Mouse (Mus musculus) forebrain, embryonic 14.5 days (tissue): ENCODE data around the gene Ptchd4. TPM values are rescaled to one million over a fixed set of nuclear protein-coding genes. Genes with fewer than 3 reads are reported as not detected.
A peak's percentile ranks its signal among the peaks of the same experiment; 100 is the strongest.

Experiments
- ATAC-seq: fragments of 200-750 bp; cut with Nextera tagmentation; 2 replicates; pipeline ENCODE4 v1.8.0; 2017; ENCODE audit warnings: mild to moderate bottlenecking, moderate library complexity
- DNase-seq: peaks from one replicate; pipeline ENCODE4 v3.0.0-alpha.2; 2015; ENCODE audit warnings: low spot score
- H3K27ac ChIP-seq: fragments of 300-500 bp; sonication (generic); 2 replicates; pipeline ENCODE4 v1.5.1; 2014; ENCODE audit warnings: low read depth, mild to moderate bottlenecking, control low read depth, low read length, moderate library complexity
- H3K27me3 ChIP-seq: fragments of 300-500 bp; sonication (generic); replicated peaks from 2 replicates; pipeline ENCODE4 v1.6.1; 2014; ENCODE audit warnings: low read length, control low read depth, mixed read lengths; ENCODE audit not compliant: control insufficient read depth, insufficient read depth
- H3K36me3 ChIP-seq: fragments of 300-500 bp; sonication (generic); 2 replicates; pipeline ENCODE4 v1.6.1; 2014; ENCODE audit warnings: low read length, control low read depth; ENCODE audit not compliant: control insufficient read depth, insufficient read depth
- H3K4me1 ChIP-seq: fragments of 300-500 bp; sonication (generic); 2 replicates; pipeline ENCODE4 v1.6.1; 2014; ENCODE audit warnings: antibody characterized with exemption, low read length, control low read depth; ENCODE audit not compliant: control insufficient read depth, insufficient read depth
- H3K4me2 ChIP-seq: fragments of 300-500 bp; sonication (generic); 2 replicates; pipeline ENCODE4 v1.6.1; 2014; ENCODE audit warnings: mild to moderate bottlenecking, control low read depth, low read length
- H3K4me3 ChIP-seq: fragments of 300-500 bp; sonication (generic); 2 replicates; pipeline ENCODE4 v1.5.1; 2014; ENCODE audit warnings: low read depth, low read length, control low read depth
- H3K9ac ChIP-seq: fragments of 300-500 bp; sonication (generic); 2 replicates; pipeline ENCODE4 v1.6.1; 2014; ENCODE audit warnings: mild to moderate bottlenecking, low read length, control low read depth, moderate library complexity
- H3K9me3 ChIP-seq: fragments of 300-500 bp; sonication (generic); replicated peaks from 2 replicates; pipeline ENCODE4 v1.6.1; 2016; ENCODE audit warnings: low read length, control low read depth, mixed read lengths; ENCODE audit not compliant: control insufficient read depth
- WGBS: fragments of 180-500 bp; shearing (Covaris S2); extraction: QIAGEN DNeasy Blood & Tissue Kit; methylation state at CpG from one replicate; pipeline ENCODE4 v1.1.7; 2014; 5-methylcytosine and 5-hydroxymethylcytosine counted together
- polyA plus RNA-seq: library from polyadenylated mRNA; unstranded; fragments of >200 nt; fragmentation: Nextera tagmentation; extraction: Ambion mirVana; gene quantifications from 2 replicates; pipeline ENCODE4 v1.2.1, GENCODE M21; 2014

Gene Ptchd4
- polyA plus RNA-seq, 1 experiment from 2014 or later: 1.6 TPM

DNA sequence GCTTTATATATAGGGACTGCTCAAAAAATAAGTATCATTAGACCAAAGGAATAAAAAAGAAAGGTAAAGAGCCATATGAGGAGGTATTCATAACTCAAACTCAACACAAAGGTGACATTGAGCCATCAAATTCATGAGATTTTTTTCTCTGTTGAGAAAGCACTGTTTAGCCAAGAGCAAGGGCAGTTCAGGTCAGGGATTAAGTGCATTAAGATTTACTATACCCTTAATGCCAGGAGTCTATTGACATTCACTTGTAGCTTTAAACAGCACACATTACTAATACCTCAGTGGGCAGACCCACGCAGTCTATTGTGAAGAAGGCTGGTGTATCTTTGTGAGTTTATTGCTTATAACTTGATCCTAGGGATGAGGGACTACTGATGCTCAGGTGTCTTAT lies 49.0 kb downstream of the Ptchd4 start:
- Histone ChIP-seq H3K9me3 (no peaks in the 10 kb centered on the region), H3K4me2 (no peak overlapping the region), H3K27ac (no peak overlapping the region), H3K9ac (no peak overlapping the region), H3K4me1 (no peaks in the 10 kb centered on the region), H3K36me3 (no peaks in the 10 kb centered on the region), H3K4me3 (no peak overlapping the region), H3K27me3 (no peaks in the 10 kb centered on the region)
- WGBS: 33% methylated on average over 1 of the region's 1 CpGs
- DNase-seq: no peak
- ATAC-seq: no peak

DNA sequence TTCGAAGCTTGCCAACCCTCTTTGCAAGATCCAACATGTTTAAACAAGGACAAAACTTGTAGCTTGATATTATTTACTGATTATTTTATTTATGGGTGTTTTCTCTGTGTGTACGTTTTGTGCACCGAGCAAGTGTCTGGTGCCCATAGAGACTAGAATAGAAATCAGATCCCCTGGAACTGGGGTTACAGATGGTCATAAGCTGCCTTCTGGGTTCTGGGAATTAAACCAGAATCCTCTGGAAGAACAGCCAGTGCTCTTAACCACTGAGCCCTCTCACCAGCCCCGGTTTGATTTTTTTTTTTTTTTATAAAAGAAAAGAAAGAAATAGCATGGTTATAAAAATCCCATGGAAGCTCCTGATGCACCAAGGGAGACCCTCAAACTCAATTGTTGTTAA lies 59.1 kb downstream of the Ptchd4 start:
- Histone ChIP-seq H3K9ac (no peak overlapping the region), H3K9me3 (no peaks in the 10 kb centered on the region), H3K27ac (no peak overlapping the region), H3K4me1 (no peaks in the 10 kb centered on the region), H3K4me3 (no peak overlapping the region), H3K27me3 (no peaks in the 10 kb centered on the region), H3K36me3 (no peaks in the 10 kb centered on the region), H3K4me2 (no peak overlapping the region)
- DNase-seq (no peak), ATAC-seq (no peak)
- 91% methylated on average over 4 of the region's 4 CpGs for WGBS

GRCm38 (mm10) chr17:42393086-42393485 lies 77.3 kb downstream of the Ptchd4 start:
- H3K4me2 ChIP-seq: no peak overlapping the region
- H3K27me3 ChIP-seq: no peaks in the 10 kb centered on the region
- ATAC-seq: no peak
- no peak overlapping the region for H3K4me3 ChIP-seq
- DNase-seq: no peak
- no peak overlapping the region for H3K9ac ChIP-seq
- H3K9me3 ChIP-seq: no peaks in the 10 kb centered on the region
- no peaks in the 10 kb centered on the region for H3K36me3 ChIP-seq
- H3K27ac ChIP-seq: no peak overlapping the region
- H3K4me1 ChIP-seq: no peaks in the 10 kb centered on the region

DNA sequence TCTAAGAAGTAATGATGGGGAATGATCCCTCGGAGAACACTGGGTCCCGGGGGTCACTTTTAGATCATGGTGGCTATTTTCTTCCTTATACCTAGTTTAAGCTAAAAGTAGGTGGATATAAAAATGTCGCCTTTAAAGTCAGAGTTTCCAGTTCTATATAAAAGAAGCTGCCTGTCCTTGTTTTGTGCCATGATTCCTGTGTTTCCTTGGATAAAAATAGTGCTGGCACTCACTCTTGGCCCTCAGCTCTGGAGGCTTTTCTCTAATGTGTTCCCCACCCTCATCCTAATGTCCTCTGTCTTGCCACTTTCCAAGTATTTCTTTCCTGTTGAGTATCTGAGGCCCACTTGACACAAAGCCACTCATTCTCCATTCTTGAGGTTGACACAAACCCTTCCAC lies 79.6 kb downstream of the Ptchd4 start:
- DNase-seq (no peak), ATAC-seq (no peak)
- H3K9me3 ChIP-seq: no peaks in the 10 kb centered on the region
- H3K27me3 ChIP-seq: no peaks in the 10 kb centered on the region
- no peak overlapping the region for H3K4me3 ChIP-seq
- H3K27ac ChIP-seq: no peak overlapping the region
- H3K9ac ChIP-seq: no peak overlapping the region
- no peak overlapping the region for H3K4me2 ChIP-seq
- H3K4me1 ChIP-seq: no peaks in the 10 kb centered on the region
- no peaks in the 10 kb centered on the region for H3K36me3 ChIP-seq
- WGBS: 86% methylated on average over 3 of the region's 3 CpGs

DNA sequence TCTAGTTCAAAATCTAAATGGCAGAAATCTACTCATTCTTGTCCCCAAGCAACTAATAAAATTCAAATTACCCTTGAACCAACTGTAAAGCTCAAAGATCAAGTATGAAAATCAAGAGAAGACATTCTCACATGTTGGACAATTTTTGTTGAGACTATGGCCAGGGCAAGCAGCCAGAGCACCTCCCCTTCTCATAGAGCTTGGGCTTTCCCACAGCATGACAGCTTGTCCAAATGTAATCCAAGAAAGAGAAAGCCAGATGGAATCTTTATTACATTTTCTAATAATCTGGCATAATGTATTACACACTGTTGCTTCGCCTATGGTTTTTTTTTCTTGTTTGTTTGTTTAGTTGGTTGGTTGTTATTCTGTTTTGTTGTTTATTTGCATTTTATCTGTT lies 102.7 kb downstream of the Ptchd4 start:
- Histone ChIP-seq H3K27ac (no peak overlapping the region), H3K9ac (no peak overlapping the region), H3K36me3 (no peaks in the 10 kb centered on the region), H3K9me3 (no peaks in the 10 kb centered on the region), H3K4me2 (no peak overlapping the region), H3K4me1 (no peaks in the 10 kb centered on the region), H3K4me3 (no peak overlapping the region), H3K27me3 (no peaks in the 10 kb centered on the region)
- WGBS: 88% methylated on average over 1 of the region's 1 CpGs
- no peak for ATAC-seq
- peak; percentile 3 for DNase-seq

DNA sequence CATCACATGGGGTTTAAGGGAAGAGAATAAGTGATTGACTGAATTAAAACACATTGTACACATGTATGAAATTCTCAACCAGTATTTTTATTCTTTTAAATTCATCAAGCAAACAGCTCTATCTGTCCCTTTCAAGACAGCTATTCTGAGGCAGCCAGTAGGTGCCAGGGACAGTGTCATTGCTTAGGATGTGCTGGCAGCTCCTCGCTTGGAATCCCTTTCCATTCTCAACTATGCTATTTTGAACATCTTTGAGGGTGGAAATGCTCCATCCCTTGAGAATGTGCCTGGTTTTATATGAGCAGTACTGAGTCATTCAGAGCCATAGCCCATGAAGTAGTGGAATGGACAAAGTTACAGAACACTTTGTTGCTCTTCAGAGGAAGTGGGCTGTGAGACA lies 112.2 kb downstream of the Ptchd4 start:
- ATAC-seq (no peak), DNase-seq (no peak)
- no peaks in the 10 kb centered on the region for H3K36me3 ChIP-seq
- H3K4me3 ChIP-seq: no peak overlapping the region
- H3K9ac ChIP-seq: no peak overlapping the region
- H3K4me2 ChIP-seq: no peak overlapping the region
- H3K27ac ChIP-seq: no peak overlapping the region
- no peaks in the 10 kb centered on the region for H3K4me1 ChIP-seq
- H3K9me3 ChIP-seq: no peaks in the 10 kb centered on the region
- H3K27me3 ChIP-seq: no peaks in the 10 kb centered on the region
- 77% methylated on average over 1 of the region's 1 CpGs for WGBS

- H3K9ac ChIP-seq: no peak overlapping the region
- no peaks in the 10 kb centered on the region for H3K27me3 ChIP-seq
- H3K4me1 ChIP-seq: no peaks in the 10 kb centered on the region
- no peak for DNase-seq
- no peak overlapping the region for H3K4me3 ChIP-seq
- H3K36me3 ChIP-seq: no peaks in the 10 kb centered on the region
- no peak for ATAC-seq
- no peaks in the 10 kb centered on the region for H3K9me3 ChIP-seq
- no peak overlapping the region for H3K27ac ChIP-seq
- 91% methylated on average over 2 of the region's 2 CpGs for WGBS
- H3K4me2 ChIP-seq: no peak overlapping the region
These were observed 114.6 kb downstream of the Ptchd4 start for GRCm38 (mm10) chr17:42430380-42430779.

DNA sequence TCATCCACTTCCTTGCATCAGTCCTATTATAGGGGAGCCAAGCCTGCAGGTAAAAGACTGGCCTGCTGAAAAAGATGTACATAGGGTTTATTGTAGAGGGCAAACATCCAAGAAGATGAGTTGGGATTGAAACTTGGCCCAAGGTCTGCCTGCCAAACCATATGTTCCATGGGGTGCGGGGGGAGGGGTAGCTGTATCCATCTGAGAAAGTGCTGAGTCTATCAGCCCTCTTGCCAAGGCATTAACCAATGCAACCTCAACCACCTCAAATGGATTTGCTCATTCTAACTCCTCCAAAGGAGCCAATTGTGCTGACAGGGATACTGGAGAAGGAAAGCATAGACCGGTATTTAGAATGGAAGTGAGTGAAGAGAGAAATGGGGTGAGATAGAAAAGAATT lies 136.5 kb downstream of the Ptchd4 start:
- no peaks in the 10 kb centered on the region for H3K9me3 ChIP-seq
- ATAC-seq: no peak
- no peak overlapping the region for H3K4me2 ChIP-seq
- peak; percentile 5 for DNase-seq
- no peak overlapping the region for H3K4me3 ChIP-seq
- no peaks in the 10 kb centered on the region for H3K27me3 ChIP-seq
- H3K27ac ChIP-seq: no peak overlapping the region
- 86% methylated on average over 2 of the region's 2 CpGs for WGBS
- no peaks in the 10 kb centered on the region for H3K4me1 ChIP-seq
- no peaks in the 10 kb centered on the region for H3K36me3 ChIP-seq
- no peak overlapping the region for H3K9ac ChIP-seq

GRCm38 (mm10) chr17:42456441-42456840 lies 140.7 kb downstream of the Ptchd4 start:
- H3K4me2 ChIP-seq: no peak overlapping the region
- ATAC-seq (no peak), DNase-seq (no peak)
- no peak overlapping the region for H3K9ac ChIP-seq
- no peaks in the 10 kb centered on the region for H3K36me3 ChIP-seq
- no peak overlapping the region for H3K4me3 ChIP-seq
- no peak overlapping the region for H3K27ac ChIP-seq
- no peaks in the 10 kb centered on the region for H3K27me3 ChIP-seq
- no peaks in the 10 kb centered on the region for H3K4me1 ChIP-seq
- no peaks in the 10 kb centered on the region for H3K9me3 ChIP-seq
- WGBS: 88% methylated on average over 2 of the region's 2 CpGs

- DNase-seq: no peak
- Histone ChIP-seq H3K27ac (no peak overlapping the region), H3K4me2 (no peak overlapping the region), H3K9ac (no peak overlapping the region), H3K4me3 (no peak overlapping the region), H3K36me3 (no peaks in the 10 kb centered on the region), H3K9me3 (no peaks in the 10 kb centered on the region), H3K4me1 (no peaks in the 10 kb centered on the region), H3K27me3 (no peaks in the 10 kb centered on the region)
- no peak for ATAC-seq
These were observed 147.0 kb downstream of the Ptchd4 start for GRCm38 (mm10) chr17:42462726-42463125.
